7 mouse cellular contexts compared by ENCODE assay signal in the genomic region with DNA sequence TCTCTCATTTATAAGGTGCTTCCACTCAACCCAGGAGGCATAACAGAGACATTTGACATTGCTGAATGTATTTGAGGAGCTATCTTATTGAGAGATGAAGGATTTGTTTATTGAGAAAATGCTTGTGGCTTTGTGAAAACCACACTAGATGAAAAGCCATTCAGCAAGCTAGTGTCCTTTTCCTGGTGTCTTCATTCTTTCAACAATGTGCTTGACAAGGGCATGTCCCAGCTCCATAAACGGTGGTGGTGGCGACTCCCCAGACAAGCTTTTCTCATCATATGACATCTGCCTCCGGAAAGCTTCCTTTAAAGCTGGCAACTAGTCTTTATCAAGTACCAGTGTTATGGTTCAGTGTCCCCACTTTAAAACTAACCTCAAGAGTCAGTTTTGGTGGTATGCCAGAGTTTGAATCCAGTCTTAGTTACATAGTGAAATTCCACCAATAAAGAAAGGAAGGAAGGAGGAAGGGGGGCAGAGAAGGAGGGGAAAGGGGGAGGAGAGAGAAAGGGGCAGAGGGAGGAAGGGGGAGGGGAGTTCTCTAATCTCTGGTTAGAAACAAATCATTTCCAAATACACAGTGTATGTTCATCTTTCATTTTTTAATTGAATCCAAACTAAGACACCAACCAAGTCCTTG. TPM values are rescaled to one million over a fixed set of nuclear protein-coding genes. Genes with fewer than 3 reads are reported as not detected.
DNase-seq lines count a peak whose midpoint lies in the region; ATAC-seq and TF ChIP-seq lines count a peak whose summit lies in the region.

A gene (plus strand): TSS at position 590 of the 640 bp plus-strand sequence.

- ATAC-seq in neural tube, embryonic 11.5 days (ENCODE audit: insufficient read depth, low FRiP score, low TSS enrichment) = no peak
- ATAC-seq in liver, embryonic 12.5 days = no peak
- no peak for ATAC-seq in stomach, postnatal 0 days (ENCODE audit: low FRiP score, low TSS enrichment)

- no peak for DNase-seq in neural tube, embryonic 11.5 days (ENCODE audit: low spot score)
- no peak for DNase-seq in neural tube, embryonic 10.5 days (ENCODE audit: extremely low spot score, low spot score)
- no peak for DNase-seq in gonadal fat pad, adult 2 months (ENCODE audit: low read depth)
- no peak for DNase-seq in stomach, postnatal 0 days (ENCODE audit: low spot score)
- no peak for DNase-seq in adrenal gland, adult 8-10 months
- no peak for DNase-seq in adrenal gland, postnatal 10 days

- peaks cover 31% of the 10 kb centered on the region for H3K27me3 ChIP-seq in neural tube, embryonic 11.5 days (ENCODE audit: control insufficient read depth, insufficient read depth, low read length)
- peaks cover 60% of the 10 kb centered on the region for H3K27me3 ChIP-seq in liver, embryonic 12.5 days (replicated peaks)
- no peaks in the 10 kb centered on the region for H3K27me3 ChIP-seq in stomach, postnatal 0 days (ENCODE audit: control insufficient read depth, insufficient read depth, low read length)

- H3K9me3 ChIP-seq in neural tube, embryonic 11.5 days (ENCODE audit: control insufficient read depth, low read length) = no peaks in the 10 kb centered on the region
- no peaks in the 10 kb centered on the region for H3K9me3 ChIP-seq in liver, embryonic 12.5 days (replicated peaks)
- no peaks in the 10 kb centered on the region for H3K9me3 ChIP-seq in stomach, postnatal 0 days (ENCODE audit: control insufficient read depth, low read length)

- H3K36me3 ChIP-seq in neural tube, embryonic 11.5 days (ENCODE audit: control insufficient read depth, insufficient read depth, low read length) = no peaks in the 10 kb centered on the region
- no peaks in the 10 kb centered on the region for H3K36me3 ChIP-seq in liver, embryonic 12.5 days
- H3K36me3 ChIP-seq in stomach, postnatal 0 days (ENCODE audit: control insufficient read depth, insufficient read depth, low read length) = no peaks in the 10 kb centered on the region

- H3K27ac ChIP-seq in neural tube, embryonic 11.5 days (ENCODE audit: low read depth, low read length) = no peak within 1 kb of the TSS
- no peak within 1 kb of the TSS for H3K27ac ChIP-seq in liver, embryonic 12.5 days
- no peak within 1 kb of the TSS for H3K27ac ChIP-seq in stomach, postnatal 0 days (replicated peaks)

- 63% methylated on average over 3 of the region's 3 CpGs for WGBS in neural tube, embryonic 11.5 days
- WGBS in liver, embryonic 12.5 days (ENCODE audit: insufficient replicate concordance) = 25% methylated on average over 3 of the region's 3 CpGs
- 42% methylated on average over 3 of the region's 3 CpGs for WGBS in stomach, postnatal 0 days

- peak within 1 kb of the TSS; percentile 44 for H3K9ac ChIP-seq in neural tube, embryonic 11.5 days (ENCODE audit: low read length)
- no peak within 1 kb of the TSS for H3K9ac ChIP-seq in liver, embryonic 12.5 days
- peak within 1 kb of the TSS; percentile 45 for H3K9ac ChIP-seq in stomach, postnatal 0 days (ENCODE audit: low read length)

- H3K4me3 ChIP-seq in neural tube, embryonic 11.5 days (ENCODE audit: low read depth, low read length) = peak within 1 kb of the TSS; percentile 47
- peak within 1 kb of the TSS; percentile 48 for H3K4me3 ChIP-seq in liver, embryonic 12.5 days
- peak within 1 kb of the TSS; percentile 45 for H3K4me3 ChIP-seq in stomach, postnatal 0 days (ENCODE audit: low read depth, low read length)

- no peak for TF ChIP-seq EP300 in stomach, postnatal 0 days (optimal IDR thresholded peaks at IDR 0.05)

- peaks cover 11% of the 10 kb centered on the region for H3K4me1 ChIP-seq in neural tube, embryonic 11.5 days (ENCODE audit: control insufficient read depth, insufficient read depth, low read length)
- 0 out of 2 replicates have a peak, but pooled peaks cover 5% of the 10 kb centered on the region for H3K4me1 ChIP-seq in liver, embryonic 12.5 days
- H3K4me1 ChIP-seq in stomach, postnatal 0 days (replicated peaks; ENCODE audit: control insufficient read depth, insufficient read depth) = no peaks in the 10 kb centered on the region

- TF ChIP-seq CTCF in stomach, postnatal 0 days (IDR thresholded peaks at IDR 0.05; ENCODE audit: low read depth) = no peak

- H3K4me2 ChIP-seq in neural tube, embryonic 11.5 days (ENCODE audit: low read depth) = peak within 1 kb of the TSS; percentile 88
- H3K4me2 ChIP-seq in liver, embryonic 12.5 days = peak within 1 kb of the TSS; percentile 72
- H3K4me2 ChIP-seq in stomach, postnatal 0 days (replicated peaks; ENCODE audit: low read depth) = peak within 1 kb of the TSS; percentile 93

RNA-seq across cellular contexts. Expression of the gene that starts here (rescaled TPM):
- polyA plus RNA-seq in neural tube, embryonic 11.5 days (2014; fragmentation: Nextera tagmentation; extraction: Ambion mirVana) = 0.78 and 0.88 TPM in 2 replicates
- 11.2 and 16.5 TPM in 2 replicates for polyA plus RNA-seq in gonadal fat pad, adult 2 months (2012; rRNA removed)
- polyA plus RNA-seq in liver, embryonic 12.5 days (2016; fragmentation: Nextera tagmentation; extraction: Ambion mirVana) = 0.67 and 0.80 TPM in 2 replicates
- polyA plus RNA-seq in stomach, postnatal 0 days (2015; fragmentation: Nextera tagmentation; extraction: Ambion mirVana) = 6.9 and 8.2 TPM in 2 replicates
- total RNA-seq in adrenal gland, adult 8-10 months (2022) = 10 to 100 TPM in 2 of 4 experiments, 1 to 10 TPM in 2; 2.8 to 16.1 (median 9.2) TPM
- total RNA-seq in adrenal gland, postnatal 10 days (2021) = 1 to 10 TPM; 4.7 to 5.2 TPM
